Mouse (Mus musculus) heart, adult 2 months (tissue): ENCODE measurements around the gene Ttll13.

Experiments
- CTCF ChIP-seq: fragments of 200-600 bp; IDR thresholded peaks from 2 replicates; pipeline ENCODE4 v1.8.1; 2022; ENCODE audit warnings: antibody characterized with exemption, mild to moderate bottlenecking, moderate library complexity
- POLR2A ChIP-seq: fragments of 200-500 bp; IDR thresholded peaks from 2 replicates; pipeline ENCODE4 v1.6.1; 2011; ENCODE audit warnings: mild to moderate bottlenecking, low read depth, low read length, control low read depth; ENCODE audit not compliant: insufficient read depth

GRCm38 (mm10) chr7:80283226-80283918 lies 37.2 kb downstream of the Ttll13 start:
- no peak for TF ChIP-seq CTCF
- TF ChIP-seq POLR2A: no peak
